Mouse (Mus musculus) left cerebral cortex, postnatal 10 days (tissue): ENCODE measurements around the gene Zfp383. TPM values are rescaled to one million over a fixed set of nuclear protein-coding genes. Genes with fewer than 3 reads are reported as not detected.
A peak's percentile ranks its signal among the peaks of the same experiment; 100 is the strongest.
"Not testable (repeated sequence)": the region's sequence is repeated elsewhere in the genome, so short reads cannot be mapped to it uniquely, and the experiment has no call there.

Source experiments
- DNase-seq, 2 experiments: peaks; one replicate each; pipeline ENCODE4 v3.0.0; 2021 to 2022; ENCODE audit warnings: low spot score in 2 of 2, mixed read lengths in 1 of 2; ENCODE audit errors: extremely low spot score in 1 of 2
- intact Hi-C: fragments of 180-260 bp; cut with DNase I; formaldehyde crosslinking; loops from one replicate; pipeline ENCODE4 v1.15.1; 2025
- microRNA-seq: library from miRNA; unstranded; fragments of <30 nt; microRNA quantifications from one replicate; pipeline ENCODE4 v1.2.0, GENCODE M21; 2022
- total RNA-seq, 2 experiments: library from RNA; stranded (reverse); gene quantifications; 2 replicates each; pipeline ENCODE4 v1.2.3; 2021

Gene Zfp383
- total RNA-seq, 2 experiments from 2014 or later = 7.9 to 8.0 TPM

GRCm38 (mm10) chr7:29921439-29922093 lies 13.5 kb downstream of the Zfp383 start:
- DNase-seq = no peak
- intact Hi-C loops = no loop called here

- no peak for DNase-seq
- intact Hi-C loops = no loop called here
Observed at GRCm38 (mm10) chr7:29922780-29923179, 14.8 kb downstream of the Zfp383 start.

- DNase-seq = no peak
- intact Hi-C loops = no loop called here
Observed at GRCm38 (mm10) chr7:29938856-29939255, 30.8 kb downstream of the Zfp383 start.

GRCm38 (mm10) chr7:29941027-29941426 lies 33.0 kb downstream of the Zfp383 start:
- DNase-seq = no peak
- intact Hi-C loops = no loop called here

GRCm38 (mm10) chr7:29942740-29943139 lies 34.7 kb downstream of the Zfp383 start:
- intact Hi-C loops = no loop called here
- DNase-seq = no peak

- no peak for DNase-seq
- intact Hi-C loops = no loop called here
Observed at GRCm38 (mm10) chr7:29943720-29944119, 35.7 kb downstream of the Zfp383 start.

- peak in 1 of 2 experiments; percentile 37 for DNase-seq
- intact Hi-C loops = no loop called here
Observed at GRCm38 (mm10) chr7:29944201-29944600, 36.2 kb downstream of the Zfp383 start.

- intact Hi-C loops = no loop called here
- no peak for DNase-seq
Observed at GRCm38 (mm10) chr7:29953086-29953485, 45.1 kb downstream of the Zfp383 start.

GRCm38 (mm10) chr7:29953513-29954401 lies 45.7 kb downstream of the Zfp383 start, which contains the start of gene Zfp74:
Gene Zfp74 (minus strand): TSS chr7:29954089.
- intact Hi-C loops = no loop called here
- peak; percentile 73 to 83 for DNase-seq

- DNase-seq = peak in 1 of 2 experiments; percentile 42
Observed at GRCm38 (mm10) chr7:29954731-29955130, 46.7 kb downstream of the Zfp383 start.

GRCm38 (mm10) chr7:29956257-29956656 lies 48.2 kb downstream of the Zfp383 start:
- intact Hi-C loops = no loop called here
- DNase-seq = peak in 1 of 2 experiments; percentile 34

More at GRCm38 (mm10) chr7:29954731-29955130, 46.7 kb downstream of the Zfp383 start:
- intact Hi-C loops = no loop called here

GRCm38 (mm10) chr7:29958125-29958724 lies 50.2 kb downstream of the Zfp383 start:
- intact Hi-C loops = no loop called here
- DNase-seq = no peak

- intact Hi-C loops = no loop called here
- no peak for DNase-seq
Observed at GRCm38 (mm10) chr7:29959004-29959403, 51.0 kb downstream of the Zfp383 start.

- intact Hi-C loops = not testable (repeated sequence)
Observed at GRCm38 (mm10) chr7:29965115-29965810, 57.2 kb downstream of the Zfp383 start.

More at GRCm38 (mm10) chr7:29965115-29965810, 57.2 kb downstream of the Zfp383 start:
- DNase-seq = not testable (repeated sequence)

Small RNA genes within 50 kb of the gene (microRNA-seq; reads per million reads assigned to microRNA genes)
- 1.7 reads per million for gene Mir7668

Other genes with a start within 250 kb of the Zfp383 start
- gene Catsperg2, start 181.2 kb upstream of the Zfp383 start, total RNA-seq = under 1 TPM; 0.15 to 0.36 TPM
- 10 to 100 TPM; 15.0 to 16.6 TPM for gene Zfp84, start 139.7 kb upstream of the Zfp383 start, total RNA-seq
- 10 to 100 TPM; 10.4 to 10.8 TPM for gene Zfp30, start 124.2 kb upstream of the Zfp383 start, total RNA-seq
- 10 to 100 TPM; 20.1 to 22.2 TPM for gene Zfp790, start 92.1 kb upstream of the Zfp383 start, total RNA-seq
- gene Zfp940, start 54.6 kb upstream of the Zfp383 start, total RNA-seq = 10 to 100 TPM; 17.0 to 24.6 TPM
- 10 to 100 TPM; 14.6 to 14.7 TPM for gene Zfp420, start 48.2 kb upstream of the Zfp383 start, total RNA-seq
- gene Zfp27, start 1.7 kb upstream of the Zfp383 start, total RNA-seq = 10 to 100 TPM; 21.4 to 21.9 TPM
- 10 to 100 TPM; 22.6 to 23.4 TPM for gene Zfp74, start 45.9 kb downstream of the Zfp383 start, total RNA-seq
- gene Zfp568, start 75.7 kb downstream of the Zfp383 start, total RNA-seq = 1 to 10 TPM; 4.1 to 5.0 TPM
- gene Zfp14, start 143.2 kb downstream of the Zfp383 start, total RNA-seq = 1 to 10 TPM; 6.3 to 7.4 TPM
- 1 to 10 TPM; 4.6 to 4.7 TPM for gene Zfp82, start 164.7 kb downstream of the Zfp383 start, total RNA-seq
- gene Gm26920, start 182.2 kb downstream of the Zfp383 start, total RNA-seq = under 1 TPM in 1 of 2 experiments, not detected in 1; 0.73 TPM
- 1 to 10 TPM; 5.5 to 8.3 TPM for gene Zfp566, start 182.3 kb downstream of the Zfp383 start, total RNA-seq
- gene Zfp260, start 186.6 kb downstream of the Zfp383 start, total RNA-seq = 10 to 100 TPM; 53.8 to 57.4 TPM
- 10 to 100 TPM; 30.6 to 34.5 TPM for gene Zfp382, start 213.7 kb downstream of the Zfp383 start, total RNA-seq